8 mouse cellular contexts compared by ENCODE assay signal in genomic region chrX:9273377-9274002, GRCm38 (mm10). TPM values are rescaled to one million over a fixed set of nuclear protein-coding genes. Genes with fewer than 3 reads are reported as not detected.
DNase-seq lines count a peak whose midpoint lies in the region; ATAC-seq and TF ChIP-seq lines count a peak whose summit lies in the region.

No protein-coding gene starts in this region.

- H3K4me2 ChIP-seq in kidney, embryonic 15.5 days, result peak overlapping the region; percentile 61
- no peak overlapping the region for H3K4me2 ChIP-seq in embryonic facial prominence, embryonic 11.5 days (ENCODE audit: low read depth, low read length)
- H3K4me2 ChIP-seq in intestine, embryonic 14.5 days (ENCODE audit: low read length), result peak overlapping the region; percentile 40
- peak overlapping the region; percentile 49 for H3K4me2 ChIP-seq in midbrain, postnatal 0 days (ENCODE audit: low read depth, low read length, poor library complexity, severe bottlenecking)

- H3K9me3 ChIP-seq in kidney, embryonic 15.5 days (replicated peaks), result no peaks in the 10 kb centered on the region
- H3K9me3 ChIP-seq in embryonic facial prominence, embryonic 11.5 days (replicated peaks; ENCODE audit: control insufficient read depth, low read length), result no peaks in the 10 kb centered on the region
- H3K9me3 ChIP-seq in intestine, embryonic 14.5 days (ENCODE audit: control insufficient read depth, low read length), result no peaks in the 10 kb centered on the region
- H3K9me3 ChIP-seq in midbrain, postnatal 0 days (ENCODE audit: low read length), result no peaks in the 10 kb centered on the region

- no peak for TF ChIP-seq CTCF in midbrain, postnatal 0 days (IDR thresholded peaks at IDR 0.05)

- H3K4me3 ChIP-seq in kidney, embryonic 15.5 days (replicated peaks), result peak overlapping the region; percentile 59
- H3K4me3 ChIP-seq in embryonic facial prominence, embryonic 11.5 days (ENCODE audit: low read depth, low read length), result peak overlapping the region; percentile 55; the same call in 1 of the 2 replicates
- peak overlapping the region; percentile 46 for H3K4me3 ChIP-seq in intestine, embryonic 14.5 days (ENCODE audit: low read depth, low read length)
- peak overlapping the region; percentile 49 for H3K4me3 ChIP-seq in midbrain, postnatal 0 days (ENCODE audit: low read depth, low read length)

- DNase-seq in kidney, postnatal 25 days, result no peak
- no peak for DNase-seq in embryonic facial prominence, embryonic 11.5 days (ENCODE audit: low spot score)
- no peak for DNase-seq in intestine, embryonic 14.5 days (ENCODE audit: low spot score)
- DNase-seq in midbrain, postnatal 0 days (ENCODE audit: low spot score), result no peak
- DNase-seq in cerebellum, postnatal 25 days, result no peak
- no peak for DNase-seq in left cerebral cortex, adult 18-20 months (ENCODE audit: low spot score in 2 of 2)
- no peak for DNase-seq in gastrocnemius, adult 18-20 months (ENCODE audit: low spot score)

- 66% methylated on average over 12 of the region's 12 CpGs for WGBS in kidney, embryonic 15.5 days
- WGBS in embryonic facial prominence, embryonic 11.5 days, result 53% methylated on average over 12 of the region's 12 CpGs
- 56% methylated on average over 12 of the region's 12 CpGs for WGBS in intestine, embryonic 14.5 days
- WGBS in midbrain, postnatal 0 days, result 57% methylated on average over 12 of the region's 12 CpGs

- no peaks in the 10 kb centered on the region for H3K27me3 ChIP-seq in kidney, embryonic 15.5 days
- no peaks in the 10 kb centered on the region for H3K27me3 ChIP-seq in embryonic facial prominence, embryonic 11.5 days (ENCODE audit: control insufficient read depth, insufficient read depth, low read length)
- H3K27me3 ChIP-seq in intestine, embryonic 14.5 days (replicated peaks; ENCODE audit: control insufficient read depth, insufficient read depth, low read length), result no peaks in the 10 kb centered on the region
- no peaks in the 10 kb centered on the region for H3K27me3 ChIP-seq in midbrain, postnatal 0 days (ENCODE audit: insufficient read depth, low read length)

- H3K36me3 ChIP-seq in kidney, embryonic 15.5 days, result no peaks in the 10 kb centered on the region
- no peaks in the 10 kb centered on the region for H3K36me3 ChIP-seq in embryonic facial prominence, embryonic 11.5 days (replicated peaks; ENCODE audit: control insufficient read depth, insufficient read depth, low read depth, low read length)
- no peaks in the 10 kb centered on the region for H3K36me3 ChIP-seq in intestine, embryonic 14.5 days (ENCODE audit: control insufficient read depth, insufficient read depth, low read length)
- no peaks in the 10 kb centered on the region for H3K36me3 ChIP-seq in midbrain, postnatal 0 days (ENCODE audit: insufficient read depth, low read length)

- no peak overlapping the region for H3K27ac ChIP-seq in kidney, embryonic 15.5 days
- no peak overlapping the region for H3K27ac ChIP-seq in embryonic facial prominence, embryonic 11.5 days (replicated peaks; ENCODE audit: low read depth, low read length)
- H3K27ac ChIP-seq in intestine, embryonic 14.5 days (ENCODE audit: low read depth), result no peak overlapping the region
- no peak overlapping the region for H3K27ac ChIP-seq in midbrain, postnatal 0 days (ENCODE audit: low read depth, low read length)

- no peaks in the 10 kb centered on the region for H3K4me1 ChIP-seq in kidney, embryonic 15.5 days
- H3K4me1 ChIP-seq in embryonic facial prominence, embryonic 11.5 days (ENCODE audit: control insufficient read depth, insufficient read depth, low read length), result no peaks in the 10 kb centered on the region
- no peaks in the 10 kb centered on the region for H3K4me1 ChIP-seq in intestine, embryonic 14.5 days (replicated peaks; ENCODE audit: control insufficient read depth, insufficient read depth, low read length)
- H3K4me1 ChIP-seq in midbrain, postnatal 0 days (ENCODE audit: insufficient read depth, low read length), result no peaks in the 10 kb centered on the region

- ATAC-seq in kidney, embryonic 15.5 days (replicated peaks; ENCODE audit: low FRiP score), result no peak
- no peak for ATAC-seq in embryonic facial prominence, embryonic 11.5 days (replicated peaks; ENCODE audit: insufficient number of reproducible peaks, low FRiP score, low TSS enrichment, low read depth)
- no peak for ATAC-seq in intestine, embryonic 14.5 days (replicated peaks; ENCODE audit: low FRiP score, low TSS enrichment, low read depth)
- no peak for ATAC-seq in midbrain, postnatal 0 days (ENCODE audit: low FRiP score)

- no peak overlapping the region for H3K9ac ChIP-seq in kidney, embryonic 15.5 days
- H3K9ac ChIP-seq in embryonic facial prominence, embryonic 11.5 days (replicated peaks; ENCODE audit: low read length), result no peak overlapping the region
- H3K9ac ChIP-seq in intestine, embryonic 14.5 days (ENCODE audit: low read length), result no peak overlapping the region
- peak overlapping the region; percentile 65; the same call in 1 of the 2 replicates for H3K9ac ChIP-seq in midbrain, postnatal 0 days (replicated peaks; ENCODE audit: low read length, poor library complexity, severe bottlenecking)

RNA-seq across cellular contexts. Expression of gene Xk, which starts 0.9 kb away (rescaled TPM):
- 1.4 and 2.2 TPM in 2 replicates for polyA plus RNA-seq in kidney, embryonic 15.5 days (2015; fragmentation: Nextera tagmentation; extraction: Ambion mirVana)
- polyA plus RNA-seq in embryonic facial prominence, embryonic 11.5 days (2014; fragmentation: Nextera tagmentation; extraction: Ambion mirVana), result 2.4 and 2.9 TPM in 2 replicates
- 4.2 and 4.6 TPM in 2 replicates for polyA plus RNA-seq in intestine, embryonic 14.5 days (2014; fragmentation: Nextera tagmentation; extraction: Ambion mirVana)
- 7.2 and 9.6 TPM in 2 replicates for total RNA-seq in midbrain, postnatal 0 days (2014; rRNA removed)
- polyA plus RNA-seq in midbrain, postnatal 0 days (2015; fragmentation: Nextera tagmentation; extraction: Ambion mirVana), result 3.8 and 4.6 TPM in 2 replicates
- total RNA-seq in left cerebral cortex, adult 18-20 months (2021), result 10 to 100 TPM; 14.4 to 15.2 TPM
- 1 to 10 TPM; 4.7 to 6.5 TPM for total RNA-seq in gastrocnemius, adult 18-20 months (2021)

RNA-seq across cellular contexts. Expression of gene H2al1m, which starts 10.1 kb away (rescaled TPM):
- polyA plus RNA-seq in kidney, embryonic 15.5 days (2015; fragmentation: Nextera tagmentation; extraction: Ambion mirVana), result not detected in 2 replicates
- not detected in 2 replicates for polyA plus RNA-seq in embryonic facial prominence, embryonic 11.5 days (2014; fragmentation: Nextera tagmentation; extraction: Ambion mirVana)
- polyA plus RNA-seq in intestine, embryonic 14.5 days (2014; fragmentation: Nextera tagmentation; extraction: Ambion mirVana), result not detected in 2 replicates
- total RNA-seq in midbrain, postnatal 0 days (2014; rRNA removed), result not detected in 2 replicates
- polyA plus RNA-seq in midbrain, postnatal 0 days (2015; fragmentation: Nextera tagmentation; extraction: Ambion mirVana), result not detected in 2 replicates
- not detected for total RNA-seq in left cerebral cortex, adult 18-20 months (2021)
- under 1 TPM in 1 of 2 experiments, not detected in 1; 0.64 TPM for total RNA-seq in gastrocnemius, adult 18-20 months (2021)

RNA-seq across cellular contexts. Expression of gene Gm14862, which starts 16.8 kb away (rescaled TPM):
- 0.27 TPM in 1 of 2 replicates, not detected in the other for polyA plus RNA-seq in kidney, embryonic 15.5 days (2015; fragmentation: Nextera tagmentation; extraction: Ambion mirVana)
- 0.34 TPM in 1 of 2 replicates, not detected in the other for polyA plus RNA-seq in embryonic facial prominence, embryonic 11.5 days (2014; fragmentation: Nextera tagmentation; extraction: Ambion mirVana)
- not detected in 2 replicates for polyA plus RNA-seq in intestine, embryonic 14.5 days (2014; fragmentation: Nextera tagmentation; extraction: Ambion mirVana)
- total RNA-seq in midbrain, postnatal 0 days (2014; rRNA removed), result not detected in 2 replicates
- polyA plus RNA-seq in midbrain, postnatal 0 days (2015; fragmentation: Nextera tagmentation; extraction: Ambion mirVana), result not detected in 2 replicates
- total RNA-seq in left cerebral cortex, adult 18-20 months (2021), result not detected
- total RNA-seq in gastrocnemius, adult 18-20 months (2021), result not detected
